Mouse (Mus musculus): Measurements from ENCODE around the gene Vmn1r46.
"Not testable (repeated sequence)": the region's sequence is repeated elsewhere in the genome, so short reads cannot be mapped to it uniquely, and the experiment has no call there.

The Vmn1r46 gene

DNA sequence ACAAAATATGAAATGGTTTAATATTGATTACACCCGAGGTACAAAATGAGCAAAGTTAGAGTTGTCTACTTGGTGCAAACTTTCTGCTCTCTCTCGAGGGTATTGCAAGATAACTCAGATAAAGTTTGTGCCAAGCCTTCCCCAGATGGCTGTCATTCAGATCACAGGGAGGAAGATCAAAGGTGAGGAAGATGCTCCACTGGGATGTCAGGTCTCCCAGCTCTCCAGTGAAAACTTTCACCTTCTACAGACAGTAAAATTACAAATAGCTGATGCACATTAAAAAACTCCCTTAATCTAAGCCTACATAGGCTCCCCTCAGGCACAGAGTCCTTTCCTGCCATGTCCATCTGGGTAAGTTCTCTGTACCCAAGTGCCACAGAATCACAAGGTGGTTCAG lies at the start of gene Vmn1r46:
Gene Vmn1r46, plus strand, starts transcription at position 301 of the 400 bp plus-strand sequence.
- in situ Hi-C loops (cut with MboI), result no loop called here

DNA sequence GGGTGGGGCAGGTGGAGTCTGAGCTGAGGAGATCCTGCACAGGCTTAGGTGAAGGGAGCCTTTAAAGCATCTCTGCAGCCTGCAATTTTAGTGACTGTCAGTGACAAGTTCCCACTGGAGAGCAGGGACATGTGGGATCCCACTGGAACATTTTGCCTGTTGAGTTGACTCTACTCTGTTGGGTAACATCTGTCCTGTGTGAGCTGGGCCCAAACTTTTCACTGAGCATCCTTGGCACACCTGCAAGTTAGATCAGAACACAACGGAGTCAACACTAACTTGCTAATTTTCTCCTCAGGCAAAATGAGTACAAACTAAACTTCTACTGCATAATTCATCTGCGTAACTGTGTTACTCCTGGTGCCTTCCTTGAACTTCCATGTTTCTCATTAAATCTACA lies 28.6 kb upstream of the Vmn1r46 start, which contains the start of gene Vmn1r45:
Gene Vmn1r45, minus strand, starts transcription at position 101 of the 400 bp plus-strand sequence.
- in situ Hi-C loops (cut with MboI), result not testable (repeated sequence)

DNA sequence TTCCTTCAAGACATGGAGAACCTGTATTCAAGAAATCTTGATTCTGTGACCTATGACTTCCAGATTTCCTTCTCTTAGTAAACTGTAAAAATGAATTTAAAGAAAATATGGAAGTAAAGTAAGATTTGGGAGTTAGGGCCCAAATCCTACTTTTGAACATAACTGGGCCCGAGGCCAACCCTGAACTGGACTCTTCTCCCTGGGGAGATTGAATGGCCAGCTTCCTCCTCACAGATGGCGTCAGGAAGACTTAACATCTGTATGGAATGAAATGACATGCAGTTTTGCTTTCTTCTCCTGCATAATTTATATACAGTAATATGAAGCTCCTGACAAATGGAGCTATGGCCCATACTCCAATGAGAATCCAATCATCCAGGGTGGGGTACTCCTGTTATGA lies 28.2 kb upstream of the Vmn1r46 start:
- in situ Hi-C loops (cut with MboI), result no loop called here

DNA sequence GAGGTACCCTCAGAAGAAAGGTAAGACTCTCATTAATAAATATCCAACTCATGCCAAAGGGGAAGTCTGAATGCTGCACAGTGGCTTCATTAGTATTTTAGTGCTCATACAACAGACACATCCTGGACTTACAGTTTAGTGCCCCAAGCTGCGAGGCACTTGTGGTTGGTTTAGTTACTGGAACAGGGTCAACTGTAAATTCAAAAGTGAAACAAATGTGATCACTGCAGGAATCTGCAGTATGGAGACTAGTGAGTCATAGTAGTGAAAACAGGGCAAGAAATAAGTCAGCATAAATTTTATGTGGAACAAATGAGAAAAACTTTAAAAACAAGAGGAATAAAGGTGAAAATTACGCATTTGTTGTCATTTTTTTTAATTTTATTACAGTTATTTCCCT lies 15.6 kb upstream of the Vmn1r46 start:
- in situ Hi-C loops (cut with MboI), result no loop called here

DNA sequence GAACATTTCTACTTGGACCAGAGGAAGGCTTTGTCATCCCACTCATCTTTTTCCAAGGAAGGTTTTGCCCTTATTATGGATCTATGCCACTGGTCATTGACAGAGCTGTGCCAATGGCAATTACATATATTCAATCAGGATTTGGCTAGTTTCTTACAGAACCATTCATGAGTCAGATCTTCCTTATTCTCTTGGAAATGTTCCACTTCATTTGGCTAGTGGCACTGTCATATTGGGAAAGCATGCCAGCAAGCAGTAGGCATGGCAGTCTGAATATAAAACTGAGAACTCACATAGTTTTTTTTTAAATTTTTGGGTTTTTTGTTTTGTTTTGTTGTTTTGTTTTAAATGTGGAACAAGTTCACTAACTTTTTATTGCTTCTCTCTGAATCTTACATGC lies 2.8 kb upstream of the Vmn1r46 start:
- in situ Hi-C loops (cut with MboI), result no loop called here

DNA sequence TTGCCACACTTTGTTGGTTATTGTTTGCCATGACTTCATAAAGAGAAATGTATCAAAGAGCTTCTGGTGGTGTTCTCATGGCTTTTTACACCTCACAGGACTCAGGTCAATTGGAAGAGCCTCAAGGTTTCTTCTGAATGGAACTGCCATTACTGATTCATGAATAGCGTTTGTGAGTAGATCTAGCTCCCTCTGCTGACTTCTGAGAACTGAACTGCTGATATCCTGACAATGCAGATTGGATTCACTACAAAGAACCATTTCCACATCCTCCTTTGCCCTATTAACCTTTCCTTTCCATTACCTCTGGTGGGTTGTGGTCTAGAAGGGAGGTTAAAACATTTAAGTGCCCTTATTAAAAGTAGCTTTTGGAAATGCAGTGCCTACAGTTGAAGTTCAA lies 16.9 kb downstream of the Vmn1r46 start:
- in situ Hi-C loops (cut with MboI), result no loop called here

DNA sequence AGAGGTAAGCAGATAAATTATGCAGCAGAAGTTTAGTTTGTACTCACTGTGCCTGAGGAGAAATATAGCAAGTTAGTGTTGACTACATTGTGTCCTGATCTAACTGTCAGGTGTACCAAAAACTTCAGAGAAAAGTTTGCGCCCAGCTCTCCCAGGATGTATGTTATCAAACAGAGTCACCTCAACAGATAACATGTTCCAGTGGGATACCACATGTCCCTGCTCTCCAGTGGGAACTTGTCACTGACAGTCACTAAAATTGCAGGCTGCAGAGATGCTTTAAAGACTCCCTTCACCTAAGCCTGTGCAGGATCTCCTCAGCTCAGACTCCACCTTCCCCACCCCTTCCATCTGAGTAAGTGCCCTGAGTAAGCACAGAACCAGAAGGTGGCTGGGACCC lies 46.7 kb downstream of the Vmn1r46 start, which contains the start of gene Vmn1r47:
Gene Vmn1r47, plus strand, starts transcription at position 301 of the 400 bp plus-strand sequence.
- in situ Hi-C loops (cut with MboI), result not testable (repeated sequence)
